Mouse (Mus musculus): ENCODE data around the gene Atp6v0d1. TPM values are rescaled to one million over a fixed set of nuclear protein-coding genes. Genes with fewer than 3 reads are reported as not detected.
A peak's percentile ranks its signal among the peaks of the same experiment; 100 is the strongest.

Atp6v0d1 gene
- polyA plus RNA-seq, 1 experiment, result 65.1 TPM

DNA sequence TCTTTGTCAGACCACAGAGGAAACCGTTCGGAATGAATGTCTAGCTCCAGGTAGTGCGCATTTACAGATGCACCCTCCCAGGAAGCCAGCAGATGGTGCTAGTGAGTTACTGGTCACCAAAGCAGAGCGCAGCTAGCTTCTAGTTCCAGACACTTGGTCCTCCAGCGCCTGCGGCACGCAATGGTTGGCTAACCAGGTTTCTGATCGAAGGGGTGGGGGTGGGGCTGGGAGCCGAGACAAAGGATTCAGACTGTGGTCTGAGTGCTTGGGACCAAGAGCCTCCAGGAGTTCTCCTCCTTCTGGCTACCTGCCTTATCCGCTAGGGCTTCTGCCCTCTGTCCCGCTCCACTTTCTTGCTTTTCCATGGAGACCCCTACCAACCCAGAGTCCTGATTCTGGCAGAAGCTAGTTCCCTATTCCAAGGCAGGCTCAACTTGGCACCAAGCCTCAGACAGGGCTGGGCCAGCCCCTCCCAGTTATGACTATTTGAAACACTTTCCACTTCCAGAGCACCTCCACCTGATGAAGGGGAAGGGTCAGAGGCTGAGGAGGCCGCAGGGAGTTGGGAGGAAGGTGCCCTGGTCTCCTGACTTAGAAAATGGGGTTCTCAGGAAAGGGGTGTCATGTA lies 49.7 kb downstream of the Atp6v0d1 start:
- no peak overlapping the region; the same call in 1 of the 2 replicates for H3K4me3 ChIP-seq (ENCODE audit: insufficient read depth, low read depth, low read length)
- H3K4me1 ChIP-seq (ENCODE audit: control insufficient read depth, insufficient read depth, insufficient read length, low read length), result peaks cover 8% of the 10 kb centered on the region; the same call in 1 of the 2 replicates
- H3K27ac ChIP-seq (replicated peaks; ENCODE audit: low read depth, low read length), result no peak overlapping the region

GRCm38 (mm10) chr8:105514656-105515055 lies 51.2 kb downstream of the Atp6v0d1 start:
- no peak overlapping the region for H3K4me3 ChIP-seq (ENCODE audit: insufficient read depth, low read depth, low read length)
- peaks cover 8% of the 10 kb centered on the region; the same call in 1 of the 2 replicates for H3K4me1 ChIP-seq (ENCODE audit: control insufficient read depth, insufficient read depth, insufficient read length, low read length)
- H3K27ac ChIP-seq (replicated peaks; ENCODE audit: low read depth, low read length), result no peak overlapping the region

GRCm38 (mm10) chr8:105514194-105514593 lies 51.7 kb downstream of the Atp6v0d1 start:
- Histone ChIP-seq H3K4me1 (ENCODE audit: control insufficient read depth, insufficient read depth, insufficient read length, low read length) (peaks cover 8% of the 10 kb centered on the region; the same call in 1 of the 2 replicates), H3K4me3 (ENCODE audit: insufficient read depth, low read depth, low read length) (no peak overlapping the region), H3K27ac (replicated peaks; ENCODE audit: low read depth, low read length) (no peak overlapping the region)

- no peak overlapping the region for H3K27ac ChIP-seq (replicated peaks; ENCODE audit: low read depth, low read length)
Observed at GRCm38 (mm10) chr8:105509997-105510735, 55.7 kb downstream of the Atp6v0d1 start.

DNA sequence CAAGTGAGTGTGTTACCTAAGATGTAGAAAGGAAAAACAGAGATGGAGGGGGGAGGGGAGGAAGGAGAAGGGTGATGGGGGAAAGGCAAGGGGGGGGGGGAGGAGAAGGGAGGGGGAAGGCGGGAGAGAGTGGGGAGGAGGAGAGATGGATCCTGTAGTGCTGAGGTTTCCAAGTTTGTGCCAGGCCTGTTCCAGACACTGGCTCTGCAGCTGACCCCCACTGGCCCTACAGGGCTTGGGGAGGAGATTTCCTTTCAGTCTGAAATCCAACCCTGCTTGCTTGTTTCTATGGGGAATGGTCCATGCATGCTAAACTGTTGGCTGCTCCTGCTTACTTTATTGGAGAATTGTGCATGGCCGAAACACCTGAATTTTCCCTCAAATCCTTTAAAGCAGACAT lies 57.1 kb downstream of the Atp6v0d1 start:
- Histone ChIP-seq H3K27ac (replicated peaks; ENCODE audit: low read depth, low read length) (no peak overlapping the region), H3K4me3 (ENCODE audit: insufficient read depth, low read depth, low read length) (no peak overlapping the region), H3K4me1 (ENCODE audit: control insufficient read depth, insufficient read depth, insufficient read length, low read length) (peaks cover 20% of the 10 kb centered on the region)

More at GRCm38 (mm10) chr8:105509997-105510735, 55.7 kb downstream of the Atp6v0d1 start:
- Histone ChIP-seq H3K4me3 (ENCODE audit: insufficient read depth, low read depth, low read length) (no peak overlapping the region), H3K4me1 (ENCODE audit: control insufficient read depth, insufficient read depth, insufficient read length, low read length) (peaks cover 10% of the 10 kb centered on the region)

- Histone ChIP-seq H3K27ac (replicated peaks; ENCODE audit: low read depth, low read length) (no peak overlapping the region), H3K4me3 (ENCODE audit: insufficient read depth, low read depth, low read length) (no peak overlapping the region), H3K4me1 (ENCODE audit: control insufficient read depth, insufficient read depth, insufficient read length, low read length) (peaks cover 20% of the 10 kb centered on the region)
Observed at GRCm38 (mm10) chr8:105506977-105507376, 58.9 kb downstream of the Atp6v0d1 start.

GRCm38 (mm10) chr8:105504617-105505016 lies 61.2 kb downstream of the Atp6v0d1 start:
- H3K4me3 ChIP-seq (ENCODE audit: insufficient read depth, low read depth, low read length), result peak overlapping the region; percentile 34
- peak overlapping the region; percentile 99 for H3K27ac ChIP-seq (replicated peaks; ENCODE audit: low read depth, low read length)
- peaks cover 20% of the 10 kb centered on the region for H3K4me1 ChIP-seq (ENCODE audit: control insufficient read depth, insufficient read depth, insufficient read length, low read length)

- peaks cover 8% of the 10 kb centered on the region; the same call in 1 of the 2 replicates for H3K4me1 ChIP-seq (ENCODE audit: control insufficient read depth, insufficient read depth, insufficient read length, low read length)
- H3K27ac ChIP-seq (replicated peaks; ENCODE audit: low read depth, low read length), result 0 out of 2 replicates have a peak overlapping the region, but pooled peaks have one; percentile 41
- peak overlapping the region; percentile 52 for H3K4me3 ChIP-seq (ENCODE audit: insufficient read depth, low read depth, low read length)
Observed at GRCm38 (mm10) chr8:105499787-105500186, 66.1 kb downstream of the Atp6v0d1 start.

DNA sequence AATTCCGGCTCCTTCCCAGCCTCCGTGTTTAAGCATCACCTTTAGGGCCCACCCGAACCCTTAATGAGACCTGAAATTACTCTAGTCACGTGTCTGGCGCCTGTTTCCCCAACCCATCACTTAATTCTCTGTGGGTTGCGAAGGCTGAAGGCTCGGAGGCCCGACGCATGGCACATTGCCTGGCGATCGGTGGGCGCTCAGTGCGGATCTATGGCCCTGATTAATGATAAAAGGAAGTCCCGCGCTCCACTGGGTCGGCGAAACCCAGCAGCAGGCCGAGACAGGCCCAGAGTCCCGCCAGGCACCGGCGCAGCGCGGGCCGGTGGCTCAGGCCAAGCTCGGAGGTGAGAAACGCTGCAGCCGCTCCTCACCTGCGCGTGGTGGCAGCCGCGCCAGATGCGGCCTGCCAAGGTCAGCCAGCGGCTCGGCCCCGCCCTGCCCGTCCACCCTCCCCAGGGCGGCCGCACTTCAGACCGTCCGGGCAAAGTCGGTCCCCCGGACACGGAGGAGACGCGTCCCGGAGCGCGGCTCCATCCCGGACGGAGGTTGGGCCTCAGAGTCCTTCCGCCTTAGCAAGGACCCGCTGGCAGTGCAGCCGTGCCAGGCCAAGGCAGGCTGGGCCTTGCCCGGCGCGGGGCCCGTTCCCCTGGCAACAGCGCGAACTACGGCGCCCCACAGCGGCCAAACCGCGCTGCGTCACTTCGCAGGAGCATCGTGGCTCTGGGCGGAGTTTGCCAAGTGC lies 69.2 kb downstream of the Atp6v0d1 start, which contains the start of gene Zdhhc1:
Gene Zdhhc1, minus strand, starts transcription at position 464 of the 742 bp plus-strand sequence.
- peak within 1 kb of the TSS; percentile 93 for H3K4me3 ChIP-seq (ENCODE audit: insufficient read depth, low read depth, low read length)
- H3K27ac ChIP-seq (replicated peaks; ENCODE audit: low read depth, low read length), result peak within 1 kb of the TSS; percentile 71

GRCm38 (mm10) chr8:105495350-105496302 lies 70.2 kb downstream of the Atp6v0d1 start:
- Histone ChIP-seq H3K4me3 (ENCODE audit: insufficient read depth, low read depth, low read length) (peak overlapping the region; percentile 93), H3K27ac (replicated peaks; ENCODE audit: low read depth, low read length) (peak overlapping the region; percentile 71), H3K4me1 (ENCODE audit: control insufficient read depth, insufficient read depth, insufficient read length, low read length) (peaks cover 7% of the 10 kb centered on the region; the same call in 1 of the 2 replicates)

More for the DNA sequence above, 69.2 kb downstream of the Atp6v0d1 start, which contains the start of gene Zdhhc1:
- H3K4me1 ChIP-seq (ENCODE audit: control insufficient read depth, insufficient read depth, insufficient read length, low read length), result peaks cover 7% of the 10 kb centered on the region; the same call in 1 of the 2 replicates

GRCm38 (mm10) chr8:105494566-105494965 lies 71.3 kb downstream of the Atp6v0d1 start:
- no peak overlapping the region for H3K27ac ChIP-seq (replicated peaks; ENCODE audit: low read depth, low read length)
- H3K4me1 ChIP-seq (ENCODE audit: control insufficient read depth, insufficient read depth, insufficient read length, low read length), result peaks cover 7% of the 10 kb centered on the region; the same call in 1 of the 2 replicates
- no peak overlapping the region for H3K4me3 ChIP-seq (ENCODE audit: insufficient read depth, low read depth, low read length)

GRCm38 (mm10) chr8:105493495-105493894 lies 72.4 kb downstream of the Atp6v0d1 start:
- Histone ChIP-seq H3K4me1 (ENCODE audit: control insufficient read depth, insufficient read depth, insufficient read length, low read length) (peaks cover 7% of the 10 kb centered on the region; the same call in 1 of the 2 replicates), H3K4me3 (ENCODE audit: insufficient read depth, low read depth, low read length) (no peak overlapping the region), H3K27ac (replicated peaks; ENCODE audit: low read depth, low read length) (no peak overlapping the region)

DNA sequence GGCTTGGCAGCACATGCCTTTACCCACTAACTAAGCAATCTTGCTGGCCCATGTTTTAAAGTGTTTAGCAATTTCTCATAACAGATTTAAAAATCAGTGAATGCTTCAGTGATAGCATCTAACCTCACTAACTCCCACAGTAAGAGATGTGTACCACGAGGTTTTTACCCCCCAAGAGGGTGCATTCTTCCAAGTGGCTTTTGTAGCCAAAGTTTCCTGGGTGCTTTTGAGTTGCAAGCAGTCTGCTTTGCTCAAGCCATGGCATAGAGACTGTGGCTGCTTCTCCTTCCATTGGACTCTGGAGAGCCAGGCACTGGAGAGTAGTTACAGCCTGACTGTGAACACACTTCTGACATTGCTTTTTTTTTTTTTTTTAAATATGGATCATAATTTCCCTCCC lies 76.6 kb downstream of the Atp6v0d1 start:
- H3K27ac ChIP-seq (replicated peaks; ENCODE audit: low read depth, low read length), result no peak overlapping the region
- no peaks in the 10 kb centered on the region for H3K4me1 ChIP-seq (ENCODE audit: control insufficient read depth, insufficient read depth, insufficient read length, low read length)
- H3K4me3 ChIP-seq (ENCODE audit: insufficient read depth, low read depth, low read length), result no peak overlapping the region

DNA sequence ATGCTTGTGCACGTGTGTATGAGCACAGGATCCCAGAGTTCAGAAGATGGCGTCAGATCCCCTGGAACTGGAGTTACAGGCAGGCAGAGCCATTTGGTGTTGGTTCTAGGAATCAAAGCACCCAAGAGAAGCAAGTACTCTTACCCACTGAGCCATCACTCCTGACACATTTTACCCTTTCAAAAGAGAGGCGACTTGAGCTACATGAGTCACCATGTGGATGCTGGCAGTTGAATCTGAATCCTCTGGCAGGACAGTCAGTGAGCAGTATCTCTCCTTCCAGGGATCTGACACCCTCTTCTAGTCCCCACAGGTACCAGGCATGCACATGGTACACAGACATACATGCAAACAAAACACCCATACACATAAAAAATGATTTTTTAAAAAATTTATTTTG lies 77.8 kb downstream of the Atp6v0d1 start:
- H3K4me1 ChIP-seq (ENCODE audit: control insufficient read depth, insufficient read depth, insufficient read length, low read length), result peaks cover 7% of the 10 kb centered on the region; the same call in 1 of the 2 replicates
- H3K4me3 ChIP-seq (ENCODE audit: insufficient read depth, low read depth, low read length), result no peak overlapping the region
- H3K27ac ChIP-seq (replicated peaks; ENCODE audit: low read depth, low read length), result no peak overlapping the region

All from brown adipose tissue, adult 24 weeks (tissue).